Mouse (Mus musculus) Patski (cell line): ENCODE measurements around the gene Thada. TPM values are rescaled to one million over a fixed set of nuclear protein-coding genes. Genes with fewer than 3 reads are reported as not detected.
A peak's percentile ranks its signal among the peaks of the same experiment; 100 is the strongest.

Source experiments
- ATAC-seq: fragments of 100-300 bp; one replicate; pipeline ENCODE4 v1.8.0; 2021
- CTCF ChIA-PET: fragments of 350-600 bp; sonication (Branson Sonifier 250); formaldehyde crosslinking; loops from one replicate; lab custom pipeline; 2022; ENCODE audit warnings: inconsistent platforms; lab: Charles Lee
- POLR2A ChIA-PET: fragments of 350-600 bp; sonication (Branson Sonifier 250); formaldehyde crosslinking; loops from one replicate; lab custom pipeline; 2022; ENCODE audit warnings: antibody characterized with exemption, inconsistent platforms; lab: Charles Lee
- DNase-seq: peaks from one replicate; pipeline ENCODE4 v3.0.0-alpha.2; 2011; ENCODE audit warnings: low read depth, low spot score
- H3K27me3 ChIP-seq: fragments of 371-371 bp; one replicate; pipeline ENCODE4 v1.5.1; 2021
- CTCF ChIP-seq: fragments of 100-300 bp; IDR thresholded peaks from one replicate; pipeline ENCODE4 v1.5.1; 2021
- in situ Hi-C: fragments of 300-500 bp; cut with MboI; formaldehyde crosslinking; loops from 3 replicates; pipeline ENCODE4 v1.11.1; 2018; ENCODE audit warnings: low pct_unique_long_range_greater_than_20kb, mixed read lengths
- polyA plus RNA-seq: library from polyadenylated mRNA; unstranded; gene quantifications from one replicate; pipeline ENCODE4 v1.2.3, GENCODE M21; 2021

The Thada gene
- polyA plus RNA-seq, 1 experiment from 2014 or later = 16.3 TPM

GRCm38 (mm10) chr17:84186451-84187202 lies 279.4 kb downstream of the Thada start:
- no peak for DNase-seq
- CTCF ChIA-PET = interaction anchor here (0.8 to 1.6 kb wide), 4 partner anchors 17 to 183 kb away, joined by 3 to 8 read pairs (median 3); no protein-coding TSS in a partner anchor
- in situ Hi-C loops = no loop called here

GRCm38 (mm10) chr17:84185581-84186450 lies 280.2 kb downstream of the Thada start:
- ATAC-seq (no peak), DNase-seq (no peak)
- no peak for TF ChIP-seq CTCF
- ChIA-PET CTCF (interaction anchor here (0.8 to 1.6 kb wide), 7 partner anchors 18 to 284 kb away, joined by 3 to 8 read pairs (median 4); no protein-coding TSS in a partner anchor), POLR2A (interaction anchor here (0.8 to 3.0 kb wide), 8 partner anchors 22 to 104 kb away, joined by 3 to 15 read pairs (median 4); no protein-coding TSS in a partner anchor)
- no peaks in the 10 kb centered on the region for H3K27me3 ChIP-seq
- in situ Hi-C loops = no loop called here

More at GRCm38 (mm10) chr17:84186451-84187202, 279.4 kb downstream of the Thada start:
- TF ChIP-seq CTCF = no peak
- POLR2A ChIA-PET = interaction anchor here (0.8 to 3.0 kb wide), 8 partner anchors 23 to 158 kb away, joined by 3 to 15 read pairs (median 4); no protein-coding TSS in a partner anchor
- no peak for ATAC-seq
- no peaks in the 10 kb centered on the region for H3K27me3 ChIP-seq

GRCm38 (mm10) chr17:84185011-84185411 lies 281.0 kb downstream of the Thada start:
- DNase-seq (no peak), ATAC-seq (no peak)
- H3K27me3 ChIP-seq = no peaks in the 10 kb centered on the region
- no peak for TF ChIP-seq CTCF
- in situ Hi-C loops = no loop called here
- POLR2A ChIA-PET = interaction anchor here (0.6 to 3.0 kb wide), 5 partner anchors 32 to 154 kb away, joined by 3 to 15 read pairs (median 5); no protein-coding TSS in a partner anchor
- CTCF ChIA-PET = interaction anchor here (0.8 to 1.3 kb wide), 5 partner anchors 70 to 283 kb away, joined by 3 to 8 read pairs (median 4); no protein-coding TSS in a partner anchor

GRCm38 (mm10) chr17:84183291-84183781 lies 282.7 kb downstream of the Thada start:
- in situ Hi-C loops = loop anchor here (5.0 kb wide), 1 partner anchor 66 kb away; no protein-coding TSS in a partner anchor
- ChIA-PET CTCF (interaction anchor here (1.1 to 1.8 kb wide), 2 partner anchors 69 to 154 kb away, joined by 4 to 6 read pairs; no protein-coding TSS in a partner anchor), POLR2A (interaction anchor here (0.6 to 3.0 kb wide), 8 partner anchors 25 to 317 kb away, joined by 3 to 15 read pairs (median 4); no protein-coding TSS in a partner anchor)
- H3K27me3 ChIP-seq = no peaks in the 10 kb centered on the region
- no peak for TF ChIP-seq CTCF
- ATAC-seq (peak; percentile 23), DNase-seq (peak; percentile 54)

GRCm38 (mm10) chr17:84182311-84183271 lies 283.4 kb downstream of the Thada start:
- no peak for ATAC-seq
- POLR2A ChIA-PET = interaction anchor here (0.6 to 3.0 kb wide), 7 partner anchors 25 to 206 kb away, joined by 3 to 15 read pairs (median 4); no protein-coding TSS in a partner anchor
- in situ Hi-C loops = loop anchor here (5.0 kb wide), 1 partner anchor 65 kb away; no protein-coding TSS in a partner anchor
- DNase-seq = no peak
- no peaks in the 10 kb centered on the region for H3K27me3 ChIP-seq
- TF ChIP-seq CTCF = no peak
- CTCF ChIA-PET = interaction anchor here (1.0 to 1.8 kb wide), 5 partner anchors 9 to 154 kb away, joined by 3 to 6 read pairs (median 4); no protein-coding TSS in a partner anchor

- no peaks in the 10 kb centered on the region for H3K27me3 ChIP-seq
- ChIA-PET CTCF (interaction anchor here (1.0 to 2.0 kb wide), 5 partner anchors 10 to 108 kb away, joined by 3 to 6 read pairs (median 4); no protein-coding TSS in a partner anchor), POLR2A (interaction anchor here (0.6 to 3.0 kb wide), 4 partner anchors 34 to 765 kb away, joined by 3 to 15 read pairs (median 10); no protein-coding TSS in a partner anchor)
- TF ChIP-seq CTCF = no peak
- in situ Hi-C loops = loop anchor here (5.0 kb wide), 1 partner anchor 64 kb away; no protein-coding TSS in a partner anchor
- no peak for ATAC-seq
- DNase-seq = no peak
Measured at GRCm38 (mm10) chr17:84181502-84182310, 284.3 kb downstream of the Thada start.

- DNase-seq (no peak), ATAC-seq (no peak)
- no peak for TF ChIP-seq CTCF
- CTCF ChIA-PET = interaction anchor here (2.0 kb wide), 1 partner anchor 67 kb away, joined by 6 read pairs; no protein-coding TSS in a partner anchor
- POLR2A ChIA-PET = interaction anchor here (0.6 to 3.0 kb wide), 2 partner anchors 65 to 765 kb away, joined by 5 to 15 read pairs; no protein-coding TSS in a partner anchor
- in situ Hi-C loops = loop anchor here (5.0 kb wide), 1 partner anchor 64 kb away; no protein-coding TSS in a partner anchor
- no peaks in the 10 kb centered on the region for H3K27me3 ChIP-seq
Measured at GRCm38 (mm10) chr17:84180715-84181501, 285.1 kb downstream of the Thada start.
